In the genomic region with DNA sequence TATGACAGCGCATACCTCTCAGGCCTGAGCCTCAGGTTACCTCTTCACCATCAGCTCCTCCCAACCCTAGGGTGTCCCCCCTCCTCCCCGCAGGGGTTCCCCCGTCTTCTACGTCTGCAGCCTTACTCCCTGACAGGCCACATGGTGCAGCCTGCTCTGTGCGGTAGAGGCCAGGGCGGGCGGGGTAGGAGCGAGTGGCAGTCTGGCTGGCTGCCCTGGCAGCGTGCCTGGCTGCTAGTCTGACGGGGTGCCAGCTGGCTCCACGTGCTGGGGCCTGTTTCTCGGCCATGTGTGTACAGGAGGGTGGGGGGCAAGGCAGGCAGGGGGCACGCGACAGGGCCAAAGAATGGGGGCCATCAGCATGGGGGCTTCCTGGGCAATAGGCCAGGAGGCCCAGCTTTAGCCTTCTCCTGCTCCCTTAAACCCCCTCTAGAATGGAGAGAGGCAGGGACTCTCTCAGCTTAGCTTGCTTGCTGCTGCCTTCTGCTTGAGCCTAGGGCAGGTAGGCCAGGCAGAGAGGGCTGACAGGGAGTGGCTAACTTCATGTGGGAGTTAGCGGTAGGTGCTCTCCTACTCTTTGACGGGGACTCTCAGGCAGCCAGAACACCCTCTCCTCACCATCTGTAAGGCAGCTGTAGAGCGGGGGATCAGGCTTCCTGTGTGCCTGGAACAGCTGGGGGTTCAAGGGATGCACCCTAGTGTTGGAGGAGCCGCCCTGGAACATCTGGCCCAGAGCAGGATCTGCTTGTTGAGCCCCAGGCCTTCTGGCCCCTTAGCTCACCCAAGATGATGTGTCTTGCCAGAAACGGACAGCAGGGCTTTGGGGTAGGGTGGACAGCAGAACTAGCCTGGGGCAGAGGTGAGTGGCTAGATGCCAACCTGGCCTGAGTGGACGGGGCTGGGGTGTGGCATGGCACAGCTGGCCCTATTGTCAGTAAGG, we compare ENCODE assay signal across 9 mouse cellular contexts. TPM values are rescaled to one million over a fixed set of nuclear protein-coding genes. Genes with fewer than 3 reads are reported as not detected.
DNase-seq lines count a peak whose midpoint lies in the region; ATAC-seq lines count a peak whose summit lies in the region.
"Had no signal": no experiment of that assay in that cellular context is flagged by ENCODE, and none has a peak within 500 bp of the region (broad histone marks: within the 10 kb centered on the region; RNA-seq: fewer than 3 reads in every experiment).

No protein-coding gene starts in this region.

- no peaks in the 10 kb centered on the region for H3K27me3 ChIP-seq in embryonic facial prominence, embryonic 10.5 days (replicated peaks; ENCODE audit: low read depth, poor library complexity, severe bottlenecking)
- no peaks in the 10 kb centered on the region for H3K27me3 ChIP-seq in intestine, embryonic 16.5 days (replicated peaks; ENCODE audit: control insufficient read depth, insufficient read depth, low read length)

- ATAC-seq in intestine, embryonic 16.5 days: peak; percentile 80
- peak; percentile 68 for ATAC-seq in megakaryocyte-erythroid progenitor cell, adult 5-6 weeks (replicated peaks; ENCODE audit: low FRiP score, low TSS enrichment, poor library complexity, severe bottlenecking)

- intact Hi-C loops in left cerebral cortex, postnatal 10 days (cut with DNase I): loop anchor here (2.0 kb wide), 1 partner anchor 19 kb away; no protein-coding TSS in a partner anchor

- 56% methylated on average over 20 of the region's 20 CpGs for WGBS in embryonic facial prominence, embryonic 10.5 days
- WGBS in intestine, embryonic 16.5 days: 29% methylated on average over 20 of the region's 20 CpGs

- peaks cover 98% of the 10 kb centered on the region for H3K4me1 ChIP-seq in embryonic facial prominence, embryonic 10.5 days
- H3K4me1 ChIP-seq in intestine, embryonic 16.5 days (ENCODE audit: control insufficient read depth, insufficient read depth, low read length): peaks cover 72% of the 10 kb centered on the region

- H3K4me3 ChIP-seq in embryonic facial prominence, embryonic 10.5 days: peak overlapping the region; percentile 27; the same call in 1 of the 2 replicates
- H3K4me3 ChIP-seq in intestine, embryonic 16.5 days (ENCODE audit: low read length): no peak overlapping the region
- H3K4me3 ChIP-seq: erythroblast, embryonic 14.5 days had no signal

- no peak overlapping the region for H3K4me2 ChIP-seq in intestine, embryonic 16.5 days (ENCODE audit: low read depth, low read length)

- peak overlapping the region; percentile 58 for H3K27ac ChIP-seq in embryonic facial prominence, embryonic 10.5 days (replicated peaks)
- H3K27ac ChIP-seq in intestine, embryonic 16.5 days (ENCODE audit: low read length): peak overlapping the region; percentile 83

- H3K36me3 ChIP-seq in embryonic facial prominence, embryonic 10.5 days (replicated peaks): peaks cover 89% of the 10 kb centered on the region
- H3K36me3 ChIP-seq in intestine, embryonic 16.5 days (ENCODE audit: control insufficient read depth, insufficient read depth, low read length): no peaks in the 10 kb centered on the region

- no peaks in the 10 kb centered on the region for H3K9me3 ChIP-seq in embryonic facial prominence, embryonic 10.5 days
- H3K9me3 ChIP-seq in intestine, embryonic 16.5 days (ENCODE audit: control insufficient read depth, low read length): no peaks in the 10 kb centered on the region

- H3K9ac ChIP-seq in intestine, embryonic 16.5 days (ENCODE audit: low read depth, low read length): peak overlapping the region; percentile 56

- DNase-seq in adrenal gland, adult 2 months: peak; percentile 98
- peak; percentile 38 for DNase-seq in embryonic facial prominence, embryonic 10.5 days (ENCODE audit: low spot score)
- peak; percentile 90 to 92 for DNase-seq in gastrocnemius, postnatal 4 days (ENCODE audit: low spot score in 2 of 2)
- DNase-seq in left cerebral cortex, postnatal 10 days (ENCODE audit: extremely low spot score in 1 of 2, low spot score in 2 of 2): peak; percentile 89 to 95
- peak; percentile 46 for DNase-seq in spleen, adult 12 weeks (ENCODE audit: low spot score)
- DNase-seq in yolk sac, embryonic 10.5 days (ENCODE audit: low spot score): no peak

RNA-seq across cellular contexts. Expression of a gene that starts 28.9 kb away (rescaled TPM):
- total RNA-seq in adrenal gland, adult 2 months (2021): 10 to 100 TPM in 1 of 2 experiments, 1 to 10 TPM in 1; 9.2 to 21.9 TPM
- polyA plus RNA-seq in adrenal gland, adult 2 months (2012; rRNA removed): 17.9 and 19.5 TPM in 2 replicates
- polyA plus RNA-seq in embryonic facial prominence, embryonic 10.5 days (2016; fragmentation: Nextera tagmentation; extraction: Ambion mirVana): 18.0 and 18.4 TPM in 2 replicates
- total RNA-seq in gastrocnemius, postnatal 4 days (2021): 10 to 100 TPM; 13.6 to 15.1 TPM
- polyA plus RNA-seq in intestine, embryonic 16.5 days (2015; fragmentation: Nextera tagmentation; extraction: Ambion mirVana): 4.9 and 5.7 TPM in 2 replicates
- total RNA-seq in left cerebral cortex, postnatal 10 days (2021): 10 to 100 TPM; 19.7 to 20.6 TPM
- total RNA-seq in megakaryocyte-erythroid progenitor cell, adult 5-6 weeks (2014; fragmentation: Nextera tagmentation): 25.6 and 30.1 TPM in 2 replicates
- total RNA-seq in megakaryocyte-erythroid progenitor cell, adult 5-6 weeks (2017): 6.7 and 7.0 TPM in 2 replicates
